Mouse (Mus musculus): ENCODE measurements around the gene Gabrb2. TPM values are rescaled to one million over a fixed set of nuclear protein-coding genes. Genes with fewer than 3 reads are reported as not detected.

Gabrb2 gene
- total and polyA plus RNA-seq, 3 experiments = not detected

- no peak overlapping the region for H3K4me3 ChIP-seq (ENCODE audit: control insufficient read depth in 1 of 2, insufficient read depth in 1 of 2, low read depth in 2 of 2, low read length in 2 of 2)
- no peak overlapping the region for H3K27ac ChIP-seq (ENCODE audit: control insufficient read depth, low read depth, low read length)
- H3K9me3 ChIP-seq (replicated peaks; ENCODE audit: insufficient read depth, low read length) = no peaks in the 10 kb centered on the region
- DNase-seq (ENCODE audit: low read depth, low spot score) = no peak
- no peaks in the 10 kb centered on the region for H3K27me3 ChIP-seq (ENCODE audit: control insufficient read depth in 1 of 2, insufficient read depth in 2 of 2, low read length in 2 of 2)
- H3K79me2 ChIP-seq (ENCODE audit: control insufficient read depth, insufficient read depth, low read length, poor library complexity) = no peaks in the 10 kb centered on the region
- TF ChIP-seq MEF2A (IDR thresholded peaks at IDR 0.05; ENCODE audit: extremely low read depth, insufficient replicate concordance, low read depth, low read length, poor library complexity, severe bottlenecking) (no peak), E2F4 (IDR thresholded peaks at IDR 0.05; ENCODE audit: borderline replicate concordance, low read depth, low read length) (no peak), ZC3H11A (IDR thresholded peaks at IDR 0.05; ENCODE audit: low read depth, low read length) (no peak), CTCF (IDR thresholded peaks at IDR 0.05 in 2 of 3, conservative IDR thresholded peaks at IDR 0.05 in 1 of 3; ENCODE audit: control insufficient read depth in 1 of 3, insufficient read depth in 1 of 3, low read depth in 2 of 3, low read length in 3 of 3, poor library complexity in 1 of 3, severe bottlenecking in 1 of 3) (no peak), SMC3 (IDR thresholded peaks at IDR 0.05; ENCODE audit: low read depth, low read length) (no peak), ELF1 (IDR thresholded peaks at IDR 0.05; ENCODE audit: low read depth, low read length) (no peak), MAFK (IDR thresholded peaks at IDR 0.05; ENCODE audit: borderline replicate concordance, low read depth, low read length) (no peak), USF2 (IDR thresholded peaks at IDR 0.05; ENCODE audit: borderline replicate concordance in 1 of 2, insufficient read depth in 1 of 2, low read depth in 1 of 2, low read length in 2 of 2) (no peak), GABPA (IDR thresholded peaks at IDR 0.05; ENCODE audit: low read depth, low read length) (no peak), MXI1 (IDR thresholded peaks at IDR 0.05; ENCODE audit: low read depth, low read length) (no peak), CHD1 (IDR thresholded peaks at IDR 0.05; ENCODE audit: low read depth, low read length) (no peak), TAL1 (IDR thresholded peaks at IDR 0.05; ENCODE audit: low read length) (no peak), ZKSCAN1 (IDR thresholded peaks at IDR 0.05; ENCODE audit: low read depth, low read length) (no peak), BHLHE40 (IDR thresholded peaks at IDR 0.05; ENCODE audit: borderline replicate concordance, low read depth, low read length) (no peak), RCOR1 (IDR thresholded peaks at IDR 0.05; ENCODE audit: low read depth, low read length) (no peak), RAD21 (IDR thresholded peaks at IDR 0.05; ENCODE audit: low read depth, low read length) (no peak), GATA1 (IDR thresholded peaks at IDR 0.05; ENCODE audit: low read depth, low read length) (no peak), ETS1 (IDR thresholded peaks at IDR 0.05; ENCODE audit: low read depth, low read length) (no peak), TBP (IDR thresholded peaks at IDR 0.05; ENCODE audit: low read depth, low read length) (no peak)
- no peaks in the 10 kb centered on the region for H3K4me1 ChIP-seq (ENCODE audit: control insufficient read depth in 1 of 2, insufficient read depth in 2 of 2, low read length in 2 of 2)
- H3K9ac ChIP-seq (ENCODE audit: control insufficient read depth, low read depth, low read length, poor library complexity, severe bottlenecking) = no peak overlapping the region
- no peaks in the 10 kb centered on the region for H3K36me3 ChIP-seq (ENCODE audit: control insufficient read depth in 1 of 2, insufficient read depth in 2 of 2, low read length in 2 of 2)
These were observed 11.9 kb downstream of the Gabrb2 start for GRCm38 (mm10) chr11:42431495-42431894.

GRCm38 (mm10) chr11:42438978-42439377 is 19.4 kb downstream of the Gabrb2 start:
- H3K27ac ChIP-seq (ENCODE audit: control insufficient read depth, low read depth, low read length) = no peak overlapping the region
- TF ChIP-seq ZNF384 (IDR thresholded peaks at IDR 0.05; ENCODE audit: low read depth, low read length) (no peak), USF1 (IDR thresholded peaks at IDR 0.05; ENCODE audit: low read depth, low read length) (no peak)
- no peaks in the 10 kb centered on the region for H3K4me1 ChIP-seq (ENCODE audit: control insufficient read depth in 1 of 2, insufficient read depth in 2 of 2, low read length in 2 of 2)
- no peak overlapping the region for H3K4me3 ChIP-seq (ENCODE audit: control insufficient read depth in 1 of 2, insufficient read depth in 1 of 2, low read depth in 2 of 2, low read length in 2 of 2)
- H3K36me3 ChIP-seq (ENCODE audit: control insufficient read depth in 1 of 2, insufficient read depth in 2 of 2, low read length in 2 of 2) = no peaks in the 10 kb centered on the region
- H3K79me2 ChIP-seq (ENCODE audit: control insufficient read depth, insufficient read depth, low read length, poor library complexity) = no peaks in the 10 kb centered on the region
- H3K27me3 ChIP-seq (ENCODE audit: control insufficient read depth in 1 of 2, insufficient read depth in 2 of 2, low read length in 2 of 2) = no peaks in the 10 kb centered on the region
- no peak for DNase-seq (ENCODE audit: low read depth, low spot score)
- no peak overlapping the region for H3K9ac ChIP-seq (ENCODE audit: control insufficient read depth, low read depth, low read length, poor library complexity, severe bottlenecking)
- H3K9me3 ChIP-seq (replicated peaks; ENCODE audit: insufficient read depth, low read length) = no peaks in the 10 kb centered on the region

Data from MEL (cell line).